Mouse (Mus musculus): ENCODE measurements around the gene Hamp.

The Hamp gene

GRCm38 (mm10) chr7:30943909-30944635 lies at the start of gene Hamp:
TSS of gene Hamp (minus strand) at chr7:30944032.
- in situ Hi-C loops (cut with MboI, MseI) = no loop called here

GRCm38 (mm10) chr7:30992148-30992547 lies 48.3 kb upstream of the Hamp start:
- in situ Hi-C loops (cut with MboI, MseI) = no loop called here

DNA sequence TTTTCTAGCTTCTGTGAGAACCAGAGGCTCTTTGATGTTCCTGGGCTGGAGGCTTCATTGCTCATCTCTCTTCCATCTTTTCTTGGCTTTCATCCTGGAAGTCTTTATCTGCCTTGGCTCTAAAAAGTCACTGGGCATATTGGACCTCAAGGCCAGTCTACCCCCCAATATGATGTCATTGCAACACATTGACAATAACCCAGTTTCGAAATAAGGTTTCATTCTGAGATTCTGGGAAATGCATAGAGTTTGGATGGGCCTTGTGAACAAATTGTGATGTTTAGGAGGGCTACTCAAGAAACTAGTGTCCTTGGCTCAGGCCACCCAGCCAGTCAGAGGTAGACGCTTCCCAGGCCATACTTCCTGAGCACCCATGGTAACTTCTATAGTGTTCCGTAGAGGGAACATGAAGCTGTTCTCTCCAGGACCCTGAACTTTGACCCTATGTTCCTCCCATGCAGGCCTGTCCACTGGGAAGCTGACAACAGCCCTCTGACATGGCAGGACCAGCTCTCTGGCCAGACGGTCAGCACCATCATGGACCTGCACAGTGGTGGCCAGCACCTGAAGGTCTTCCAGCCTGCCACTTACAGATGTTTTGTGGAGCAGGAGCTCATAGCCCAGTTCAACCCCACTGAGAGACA lies 44.8 kb upstream of the Hamp start:
- in situ Hi-C loops (cut with MboI, MseI) = no loop called here

DNA sequence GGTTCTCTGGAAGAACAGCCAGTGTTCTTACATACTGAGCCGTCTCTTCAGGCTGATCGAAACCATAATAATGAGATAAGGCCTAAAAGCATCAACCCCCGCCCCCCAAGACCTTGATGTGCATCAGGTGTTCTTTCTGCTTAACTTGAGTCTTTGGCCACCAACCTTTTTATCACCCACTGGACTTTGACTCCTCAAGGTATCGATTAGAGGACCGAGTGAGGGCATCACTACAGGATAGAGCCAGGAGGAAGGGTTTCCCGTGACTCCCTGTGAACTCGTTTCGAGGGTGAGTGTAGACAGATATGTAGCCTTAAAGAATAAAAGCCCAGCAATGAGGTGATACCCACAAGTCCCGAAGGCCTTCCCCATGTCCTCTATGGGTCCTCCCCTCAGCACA lies 41.5 kb upstream of the Hamp start:
- in situ Hi-C loops (cut with MboI, MseI) = no loop called here

- in situ Hi-C loops (cut with MboI, MseI) = no loop called here
These were observed 37.9 kb upstream of the Hamp start for GRCm38 (mm10) chr7:30981703-30982102.

DNA sequence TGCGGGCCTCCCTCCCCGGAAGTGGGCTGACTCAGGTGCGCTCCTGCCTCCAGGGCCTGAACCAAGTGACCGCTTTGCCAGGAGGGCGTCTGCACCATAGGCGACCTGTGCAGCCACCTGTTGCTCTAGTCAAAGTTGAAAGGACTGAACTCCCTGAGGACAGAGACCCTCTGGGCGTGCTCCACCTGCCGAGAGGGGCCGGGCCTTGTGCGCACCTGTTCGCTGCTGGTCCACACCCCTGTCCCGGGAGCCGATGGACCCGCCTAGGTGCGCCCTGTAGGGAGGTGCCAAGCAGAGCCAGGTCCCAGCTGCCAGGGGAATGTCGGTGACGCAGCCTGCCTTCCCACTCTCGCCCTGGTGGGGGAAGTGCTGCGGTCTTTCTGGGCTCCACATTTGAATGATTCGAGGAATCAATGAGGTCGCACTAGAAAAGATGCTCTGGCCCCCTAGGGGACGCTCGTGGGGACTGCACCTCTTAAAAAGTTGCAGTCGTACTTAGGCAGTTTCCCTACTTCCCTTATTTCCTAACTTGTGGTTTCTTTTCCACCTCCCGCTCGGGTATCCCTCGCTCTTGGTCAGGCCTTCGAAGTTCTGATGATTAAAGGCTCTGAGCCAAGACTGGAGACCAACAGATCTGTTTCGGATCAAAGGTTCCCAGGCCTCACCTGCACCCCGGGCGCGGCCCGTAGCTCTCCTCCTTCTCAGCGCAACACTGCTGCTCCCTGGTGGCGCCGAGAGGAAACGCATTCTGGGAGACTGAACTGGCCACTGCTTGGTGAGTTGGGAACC lies 29.9 kb upstream of the Hamp start, which contains the start of gene Fam187b:
Gene Fam187b (plus strand): TSS at position 290 of the 789 bp plus-strand sequence.
- in situ Hi-C loops (cut with MboI, MseI) = no loop called here

DNA sequence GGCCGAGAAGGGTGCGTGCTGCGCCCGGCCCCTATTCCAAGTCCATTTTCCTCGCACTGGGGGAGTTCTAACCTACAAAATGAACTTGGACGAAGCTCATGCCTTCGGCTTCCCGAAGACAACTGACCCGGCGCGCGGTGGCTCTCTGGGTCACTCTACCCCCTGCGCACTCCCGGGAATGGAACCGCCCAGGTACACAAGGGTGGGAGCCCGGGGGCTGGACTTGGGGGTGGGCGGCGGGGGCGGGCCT lies 29.3 kb upstream of the Hamp start, which contains the start of gene Lsr:
Gene Lsr (minus strand): TSS at position 214 of the 250 bp plus-strand sequence.
- in situ Hi-C loops (cut with MboI, MseI) = no loop called here

- in situ Hi-C loops (cut with MboI, MseI) = no loop called here
These were observed 28.8 kb upstream of the Hamp start for GRCm38 (mm10) chr7:30972426-30973250.

DNA sequence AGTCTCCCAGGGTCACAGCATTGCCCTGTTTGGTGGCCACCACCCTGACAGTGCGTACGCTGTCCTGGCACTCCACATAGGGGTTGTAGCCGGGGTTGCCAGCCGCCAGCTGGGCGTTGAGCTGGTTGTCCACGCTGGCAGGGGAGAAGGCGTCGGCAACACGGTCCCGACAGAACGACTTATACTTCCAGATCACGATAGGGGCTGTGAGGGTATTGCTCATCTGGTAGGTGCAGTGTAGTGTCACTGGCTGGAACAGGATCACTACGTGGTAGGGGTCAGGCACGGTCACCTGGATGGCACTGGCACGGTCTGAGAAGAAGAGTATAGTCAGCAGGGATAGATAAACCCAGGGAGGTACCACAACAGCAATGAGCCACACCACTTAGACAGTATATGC lies 28.1 kb upstream of the Hamp start:
- in situ Hi-C loops (cut with MboI, MseI) = no loop called here

GRCm38 (mm10) chr7:30969174-30969573 lies 25.3 kb upstream of the Hamp start:
- in situ Hi-C loops (cut with MboI, MseI) = no loop called here

- in situ Hi-C loops (cut with MboI, MseI) = no loop called here
These were observed 24.8 kb upstream of the Hamp start for GRCm38 (mm10) chr7:30968611-30969010.

DNA sequence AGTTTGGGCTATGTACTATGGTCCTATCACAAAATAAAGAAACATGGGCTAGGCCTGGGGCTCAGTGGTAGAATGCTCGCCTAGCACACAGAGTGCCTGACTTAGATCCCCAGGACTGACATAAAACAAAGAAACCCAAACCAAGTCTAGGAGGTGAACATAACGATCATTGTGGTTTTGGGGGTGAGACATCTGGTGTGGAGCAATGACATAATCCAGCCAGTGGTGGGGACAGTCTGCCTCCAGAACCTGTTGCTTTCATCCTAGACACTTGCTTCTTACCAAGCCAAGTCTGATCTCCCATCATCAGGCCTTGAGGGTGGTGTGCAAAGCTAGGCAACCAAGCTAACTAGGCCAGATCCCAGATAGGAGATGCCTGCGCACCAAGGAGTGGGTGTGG lies 22.8 kb upstream of the Hamp start:
- in situ Hi-C loops (cut with MboI, MseI) = no loop called here

DNA sequence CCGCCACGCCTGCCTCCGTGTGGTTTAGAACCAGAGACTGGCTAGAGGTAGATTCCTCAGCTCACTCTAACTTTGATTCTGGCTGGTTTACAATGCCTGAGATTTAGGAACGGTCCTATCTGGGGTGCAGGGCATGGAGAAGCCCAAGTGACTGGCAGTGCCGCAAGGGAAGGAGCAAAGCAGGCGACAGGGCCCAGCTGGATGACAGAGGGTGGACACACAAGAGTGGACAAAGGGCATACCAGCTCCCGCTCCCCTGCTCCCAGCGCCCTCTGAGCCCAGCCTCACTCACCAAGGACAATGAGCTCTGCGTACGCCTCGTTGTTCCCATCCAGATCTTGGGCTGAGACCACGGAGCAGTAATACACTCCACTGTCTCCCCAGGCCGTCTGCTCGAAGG lies 21.8 kb upstream of the Hamp start:
- in situ Hi-C loops (cut with MboI, MseI) = no loop called here

GRCm38 (mm10) chr7:30964366-30964765 lies 20.5 kb upstream of the Hamp start:
- in situ Hi-C loops (cut with MboI, MseI) = no loop called here

- in situ Hi-C loops (cut with MboI, MseI) = no loop called here
These were observed 19.0 kb upstream of the Hamp start for GRCm38 (mm10) chr7:30962862-30963261.

DNA sequence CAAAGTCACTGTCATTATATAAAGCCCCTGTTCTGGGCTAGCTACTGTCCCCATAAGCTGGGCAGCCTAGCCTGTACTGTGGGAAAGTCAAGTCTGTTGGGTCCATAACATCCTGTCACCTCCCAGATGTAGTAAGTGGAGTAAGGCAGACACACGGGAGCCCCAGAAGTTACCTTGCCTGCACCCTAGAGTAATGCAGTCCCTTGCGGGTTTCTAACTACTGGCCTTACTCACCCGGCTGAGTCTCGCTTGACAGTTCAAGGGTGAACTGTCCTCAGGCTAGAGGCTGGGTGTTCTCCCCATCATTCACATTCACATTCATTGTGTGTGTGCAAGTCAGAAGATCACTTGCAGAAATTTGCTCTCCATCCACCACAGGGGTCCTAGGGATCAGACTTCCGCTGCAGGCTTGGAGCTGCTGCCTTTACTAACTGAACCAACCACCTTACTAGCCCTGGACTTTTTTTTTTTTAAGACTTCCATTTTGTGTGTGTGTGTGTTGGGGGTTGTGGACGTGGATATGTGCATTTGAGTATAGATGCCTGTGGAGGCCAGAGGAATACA lies 16.0 kb upstream of the Hamp start:
- in situ Hi-C loops (cut with MboI, MseI) = loop anchor here (10.0 kb wide), 1 partner anchor 305 kb away; the partner anchor contains the start of gene Rbm42

GRCm38 (mm10) chr7:30958866-30959487 lies 15.1 kb upstream of the Hamp start:
- in situ Hi-C loops (cut with MboI, MseI) = loop anchor here (10.0 kb wide), 1 partner anchor 304 kb away; the partner anchor contains the start of gene Rbm42

GRCm38 (mm10) chr7:30958109-30958865 lies 14.5 kb upstream of the Hamp start:
- in situ Hi-C loops (cut with MboI, MseI) = loop anchor here (10.0 kb wide), 1 partner anchor 303 kb away; the partner anchor contains the start of gene Rbm42

GRCm38 (mm10) chr7:30957367-30957783 lies 13.5 kb upstream of the Hamp start:
- in situ Hi-C loops (cut with MboI, MseI) = loop anchor here (10.0 kb wide), 1 partner anchor 303 kb away; the partner anchor contains the start of gene Rbm42

Measured in T-helper 2 cell (primary cell).